Mouse (Mus musculus): ENCODE data around the gene Socs1. TPM values are rescaled to one million over a fixed set of nuclear protein-coding genes. Genes with fewer than 3 reads are reported as not detected.

The Socs1 gene
- total and polyA plus RNA-seq, 2 experiments from 2014 or later: 4.6 to 7.9 TPM

- Histone ChIP-seq H3K27ac (ENCODE audit: low read depth, low read length) (no peak overlapping the region), H3K4me3 (ENCODE audit: low read depth, low read length) (no peak overlapping the region), H3K9me3 (ENCODE audit: low read length) (no peaks in the 10 kb centered on the region), H3K4me1 (ENCODE audit: insufficient read depth, low read length) (no peaks in the 10 kb centered on the region), H3K4me2 (ENCODE audit: low read depth, low read length, poor library complexity, severe bottlenecking) (no peak overlapping the region), H3K9ac (replicated peaks; ENCODE audit: low read length, poor library complexity, severe bottlenecking) (no peak overlapping the region), H3K36me3 (ENCODE audit: insufficient read depth, low read length) (no peaks in the 10 kb centered on the region), H3K27me3 (ENCODE audit: insufficient read depth, low read length) (no peaks in the 10 kb centered on the region)
- WGBS: 78% methylated on average over 7 of the region's 7 CpGs
- TF ChIP-seq CTCF (IDR thresholded peaks at IDR 0.05): no peak
- ATAC-seq (ENCODE audit: low FRiP score) (no peak), DNase-seq (ENCODE audit: low spot score) (no peak)
Measured at GRCm38 (mm10) chr16:10749226-10749625, 36.1 kb downstream of the Socs1 start.

- Histone ChIP-seq H3K4me2 (ENCODE audit: low read depth, low read length, poor library complexity, severe bottlenecking) (no peak overlapping the region), H3K9me3 (ENCODE audit: low read length) (no peaks in the 10 kb centered on the region), H3K4me1 (ENCODE audit: insufficient read depth, low read length) (no peaks in the 10 kb centered on the region), H3K36me3 (ENCODE audit: insufficient read depth, low read length) (no peaks in the 10 kb centered on the region), H3K4me3 (ENCODE audit: low read depth, low read length) (no peak overlapping the region), H3K9ac (replicated peaks; ENCODE audit: low read length, poor library complexity, severe bottlenecking) (no peak overlapping the region), H3K27me3 (ENCODE audit: insufficient read depth, low read length) (no peaks in the 10 kb centered on the region), H3K27ac (ENCODE audit: low read depth, low read length) (no peak overlapping the region)
- no peak for DNase-seq (ENCODE audit: low spot score)
- WGBS: 88% methylated on average over 2 of the region's 2 CpGs
- no peak for ATAC-seq (ENCODE audit: low FRiP score)
- no peak for TF ChIP-seq CTCF (IDR thresholded peaks at IDR 0.05)
Measured at GRCm38 (mm10) chr16:10741082-10741481, 44.3 kb downstream of the Socs1 start.

- ATAC-seq (ENCODE audit: low FRiP score): no peak
- H3K27me3 ChIP-seq (ENCODE audit: insufficient read depth, low read length): no peaks in the 10 kb centered on the region
Measured at GRCm38 (mm10) chr16:10739854-10740398, 45.4 kb downstream of the Socs1 start.

GRCm38 (mm10) chr16:10738866-10739265, 46.5 kb downstream of the Socs1 start:
- Histone ChIP-seq H3K9ac (replicated peaks; ENCODE audit: low read length, poor library complexity, severe bottlenecking) (no peak overlapping the region), H3K4me3 (ENCODE audit: low read depth, low read length) (no peak overlapping the region), H3K9me3 (ENCODE audit: low read length) (no peaks in the 10 kb centered on the region), H3K36me3 (ENCODE audit: insufficient read depth, low read length) (no peaks in the 10 kb centered on the region), H3K4me2 (ENCODE audit: low read depth, low read length, poor library complexity, severe bottlenecking) (no peak overlapping the region), H3K27ac (ENCODE audit: low read depth, low read length) (no peak overlapping the region), H3K27me3 (ENCODE audit: insufficient read depth, low read length) (no peaks in the 10 kb centered on the region), H3K4me1 (ENCODE audit: insufficient read depth, low read length) (no peaks in the 10 kb centered on the region)
- WGBS: 85% methylated on average over 3 of the region's 3 CpGs
- DNase-seq (ENCODE audit: low spot score) (no peak), ATAC-seq (ENCODE audit: low FRiP score) (no peak)
- TF ChIP-seq CTCF (IDR thresholded peaks at IDR 0.05): no peak

More at GRCm38 (mm10) chr16:10739854-10740398, 45.4 kb downstream of the Socs1 start:
- Histone ChIP-seq H3K36me3 (ENCODE audit: insufficient read depth, low read length) (no peaks in the 10 kb centered on the region), H3K9me3 (ENCODE audit: low read length) (no peaks in the 10 kb centered on the region), H3K4me3 (ENCODE audit: low read depth, low read length) (no peak overlapping the region), H3K4me1 (ENCODE audit: insufficient read depth, low read length) (no peaks in the 10 kb centered on the region), H3K27ac (ENCODE audit: low read depth, low read length) (no peak overlapping the region), H3K4me2 (ENCODE audit: low read depth, low read length, poor library complexity, severe bottlenecking) (no peak overlapping the region), H3K9ac (replicated peaks; ENCODE audit: low read length, poor library complexity, severe bottlenecking) (no peak overlapping the region)
- DNase-seq (ENCODE audit: low spot score): no peak
- 79% methylated on average over 9 of the region's 9 CpGs for WGBS
- TF ChIP-seq CTCF (IDR thresholded peaks at IDR 0.05): no peak

GRCm38 (mm10) chr16:10737571-10737970, 47.8 kb downstream of the Socs1 start:
- DNase-seq (ENCODE audit: low spot score) (no peak), ATAC-seq (ENCODE audit: low FRiP score) (no peak)
- WGBS: 58% methylated on average over 2 of the region's 2 CpGs
- H3K9me3 ChIP-seq (ENCODE audit: low read length): no peaks in the 10 kb centered on the region
- H3K4me3 ChIP-seq (ENCODE audit: low read depth, low read length): no peak overlapping the region
- no peaks in the 10 kb centered on the region for H3K4me1 ChIP-seq (ENCODE audit: insufficient read depth, low read length)
- H3K27me3 ChIP-seq (ENCODE audit: insufficient read depth, low read length): no peaks in the 10 kb centered on the region
- H3K27ac ChIP-seq (ENCODE audit: low read depth, low read length): no peak overlapping the region
- TF ChIP-seq CTCF (IDR thresholded peaks at IDR 0.05): no peak
- no peak overlapping the region for H3K9ac ChIP-seq (replicated peaks; ENCODE audit: low read length, poor library complexity, severe bottlenecking)
- 0 out of 2 replicates have a peak, but pooled peaks cover 3% of the 10 kb centered on the region for H3K36me3 ChIP-seq (ENCODE audit: insufficient read depth, low read length)
- no peak overlapping the region for H3K4me2 ChIP-seq (ENCODE audit: low read depth, low read length, poor library complexity, severe bottlenecking)

GRCm38 (mm10) chr16:10736364-10736763, 49.0 kb downstream of the Socs1 start:
- 0 out of 2 replicates have a peak, but pooled peaks cover 7% of the 10 kb centered on the region for H3K36me3 ChIP-seq (ENCODE audit: insufficient read depth, low read length)
- no peak overlapping the region for H3K4me2 ChIP-seq (ENCODE audit: low read depth, low read length, poor library complexity, severe bottlenecking)
- no peak overlapping the region for H3K9ac ChIP-seq (replicated peaks; ENCODE audit: low read length, poor library complexity, severe bottlenecking)
- no peaks in the 10 kb centered on the region for H3K9me3 ChIP-seq (ENCODE audit: low read length)
- no peak overlapping the region for H3K27ac ChIP-seq (ENCODE audit: low read depth, low read length)
- H3K27me3 ChIP-seq (ENCODE audit: insufficient read depth, low read length): no peaks in the 10 kb centered on the region
- TF ChIP-seq CTCF (IDR thresholded peaks at IDR 0.05): no peak
- H3K4me1 ChIP-seq (ENCODE audit: insufficient read depth, low read length): no peaks in the 10 kb centered on the region
- no peak for ATAC-seq (ENCODE audit: low FRiP score)
- WGBS: 56% methylated on average over 10 of the region's 10 CpGs
- no peak for DNase-seq (ENCODE audit: low spot score)
- no peak overlapping the region for H3K4me3 ChIP-seq (ENCODE audit: low read depth, low read length)

Data from midbrain, postnatal 0 days (tissue).